Mouse (Mus musculus) megakaryocyte, embryonic 14.5 days (primary cell): Measurements from ENCODE around the gene Defb39.

Source experiments
- FLI1 ChIP-seq: IDR thresholded peaks from 2 replicates; pipeline ENCODE4 v1.6.1; 2012; ENCODE audit warnings: low read length, inconsistent platforms, mixed read lengths
- GATA1 ChIP-seq: IDR thresholded peaks from 3 replicates; pipeline ENCODE4 v1.6.1; 2012; ENCODE audit warnings: mixed read lengths, low read length, inconsistent platforms, borderline replicate concordance

DNA sequence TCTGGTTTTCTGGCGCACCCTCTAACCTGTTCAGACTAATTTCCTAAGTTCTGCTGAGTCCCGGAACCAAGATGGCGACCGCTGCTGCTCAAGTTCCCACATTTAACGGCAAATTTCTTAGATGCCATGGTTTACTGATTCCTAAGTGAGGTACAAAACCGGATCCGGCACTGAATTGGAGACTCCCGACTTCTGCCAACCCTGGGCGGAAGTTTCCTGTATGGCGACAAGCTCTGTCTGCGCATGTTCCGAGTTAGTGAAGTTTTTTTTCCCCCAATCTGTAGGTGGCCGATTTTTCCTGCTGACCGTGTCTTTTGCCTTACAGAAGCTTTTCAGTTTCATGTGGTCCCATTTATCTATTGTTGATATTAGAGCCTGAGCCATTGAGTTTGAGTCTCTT lies 19.4 kb downstream of the Defb39 start:
- no peak for TF ChIP-seq GATA1
- no peak for TF ChIP-seq FLI1
